Mouse (Mus musculus): ENCODE data around the gene Aes.

The Aes gene

DNA sequence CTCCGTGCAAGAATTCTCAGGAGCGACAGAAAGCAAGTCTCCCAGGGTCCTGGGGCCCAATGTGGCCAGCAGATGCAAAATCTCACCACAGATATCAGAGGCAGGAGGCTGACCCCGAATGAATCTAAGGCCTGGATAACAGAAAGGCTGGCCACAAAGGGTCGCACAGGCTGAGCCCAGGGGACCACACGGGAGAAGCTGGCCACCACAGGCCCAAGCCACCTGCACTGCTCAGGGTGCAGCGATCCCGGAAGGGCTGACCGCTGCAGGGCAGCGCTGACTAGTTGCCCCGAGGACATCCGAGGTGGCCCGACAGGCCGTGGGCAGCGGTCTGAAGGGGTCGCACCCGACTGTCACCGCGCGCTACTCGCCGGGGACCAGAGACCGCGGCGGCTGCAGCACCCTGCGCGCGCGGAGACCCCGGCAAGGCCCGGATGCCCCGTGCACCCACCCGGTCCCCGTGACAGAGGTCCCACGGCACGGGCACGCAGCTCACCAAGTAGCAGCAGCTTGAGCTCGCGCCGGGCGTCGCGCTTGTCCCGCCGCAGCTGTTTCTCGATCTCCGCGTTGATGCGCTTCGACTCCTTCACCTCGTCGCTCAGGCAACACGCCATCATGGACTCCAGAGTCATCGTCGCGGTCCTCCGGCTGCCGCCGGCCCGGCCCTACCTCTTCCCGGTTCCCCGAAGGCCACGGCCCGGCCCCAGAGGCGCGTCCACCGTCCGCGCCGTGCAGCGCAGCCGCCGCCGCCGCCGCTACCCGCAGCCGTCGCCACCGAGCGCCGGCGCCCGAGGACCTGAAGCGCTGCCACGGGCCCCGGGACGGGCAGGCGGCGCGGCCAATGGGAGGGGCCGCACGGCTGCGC lies 14.8 kb upstream of the Aes start:
- no peak for DNase-seq (ENCODE audit: low spot score in 2 of 2)

DNA sequence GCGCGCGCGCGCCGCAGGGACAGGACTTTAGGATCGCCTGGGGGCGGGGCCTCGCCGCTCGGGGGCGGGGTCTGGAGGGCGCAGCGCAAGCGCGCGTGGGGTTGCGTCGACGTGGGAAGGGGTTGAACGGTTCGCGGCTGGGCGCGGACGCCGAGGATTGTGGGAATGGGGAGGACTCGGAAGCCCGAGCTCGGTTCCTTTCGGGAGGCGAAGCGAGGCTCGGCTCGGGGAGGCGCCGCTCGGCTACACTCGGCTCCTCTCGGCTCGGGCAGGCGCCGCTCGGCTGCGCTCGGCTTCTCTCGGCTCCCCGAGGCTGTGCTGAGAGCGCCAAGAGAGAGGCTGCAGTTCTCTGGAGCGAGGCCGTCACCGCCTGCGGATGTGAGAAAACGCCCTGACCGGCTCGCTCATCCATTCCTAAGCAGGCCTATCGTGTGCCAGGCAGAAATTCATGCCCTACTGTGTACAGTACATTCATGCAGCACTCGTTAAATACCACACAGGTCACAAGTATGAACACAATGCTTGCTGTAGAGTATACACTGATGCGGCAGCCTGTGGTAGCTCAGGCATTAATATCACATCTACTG lies 14.0 kb upstream of the Aes start, which contains the start of gene Gna11:
TSS of gene Gna11 (minus strand) at position 30 of the 587 bp plus-strand sequence.
- DNase-seq (ENCODE audit: low spot score in 2 of 2) = peak; percentile 99

DNA sequence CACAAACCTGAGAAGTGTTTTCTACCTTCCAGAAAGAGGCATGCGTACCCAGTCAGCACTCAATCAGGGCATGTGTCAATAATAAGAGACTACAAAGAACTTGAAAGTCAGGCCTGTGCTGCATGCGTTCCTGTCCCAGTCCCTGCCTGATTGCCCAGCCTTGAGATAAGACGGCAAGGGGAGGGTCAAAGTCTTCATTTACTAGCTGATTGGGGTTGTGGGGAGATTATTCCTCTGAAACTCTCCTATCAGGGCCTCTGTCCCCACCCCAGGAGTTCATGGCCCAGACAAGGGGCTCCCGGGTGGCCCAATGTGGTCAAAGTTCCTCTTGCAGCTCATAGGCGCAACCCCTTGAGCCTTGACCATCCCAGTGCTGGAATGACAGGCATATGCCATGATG lies 13.0 kb upstream of the Aes start:
- no peak for DNase-seq (ENCODE audit: low spot score in 2 of 2)

DNA sequence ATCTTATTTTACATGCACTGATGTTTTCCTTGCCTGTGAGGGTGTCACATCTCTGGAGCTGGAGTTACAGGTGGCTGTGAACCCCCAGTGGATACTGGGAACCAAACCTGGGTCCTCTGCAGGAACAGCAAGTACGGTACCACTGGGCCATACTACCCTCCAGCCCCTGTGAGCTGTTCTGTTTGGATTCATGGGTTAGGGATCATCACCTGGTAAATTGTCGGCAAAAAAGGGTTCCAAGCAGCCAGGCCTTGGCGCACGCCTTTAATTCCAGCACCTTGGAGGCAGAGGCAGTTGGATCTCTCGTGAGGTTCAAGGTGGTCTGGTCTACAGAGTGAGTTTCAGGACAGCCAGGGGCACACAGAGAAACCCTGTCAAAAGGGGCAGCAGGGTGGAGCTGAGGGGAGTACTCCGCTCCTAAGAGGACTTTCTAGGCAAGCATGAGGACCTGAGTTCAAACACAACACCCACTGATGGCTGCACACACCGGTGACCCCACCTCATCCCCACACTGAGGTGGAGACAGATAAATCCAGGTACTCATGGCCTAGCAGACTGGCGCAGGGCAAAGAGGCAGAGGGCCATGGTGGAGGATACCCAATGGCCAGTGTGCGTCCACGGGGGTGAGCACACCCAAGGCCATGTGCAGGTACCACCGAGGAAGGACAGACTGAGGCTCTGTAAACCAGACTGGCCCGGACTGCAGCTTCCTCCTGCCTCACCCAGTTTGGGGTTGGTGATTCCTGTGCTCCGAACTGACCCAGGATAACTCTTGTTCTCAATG lies 12.3 kb upstream of the Aes start:
- no peak for DNase-seq (ENCODE audit: low spot score in 2 of 2)

DNA sequence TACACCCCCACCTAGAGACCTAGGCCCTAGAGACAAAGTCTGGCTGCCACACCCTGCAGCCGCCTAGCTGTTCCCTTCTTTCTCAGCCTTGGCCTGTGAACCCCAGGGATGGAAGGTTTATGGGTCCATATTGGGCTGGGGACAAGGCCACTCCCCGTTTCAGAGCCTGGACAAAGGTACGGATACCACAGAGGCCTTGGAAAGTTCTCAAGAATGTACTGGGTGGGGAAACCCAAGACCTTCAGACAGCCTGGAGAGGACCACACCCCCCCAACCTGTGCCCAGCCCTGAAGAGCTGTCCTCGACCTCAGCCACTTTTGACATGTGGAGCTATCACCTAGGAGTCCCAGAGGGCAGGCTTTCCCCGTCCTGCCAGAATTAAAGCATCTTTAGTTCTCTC lies 10.3 kb upstream of the Aes start:
- no peak for DNase-seq (ENCODE audit: low spot score in 2 of 2)

DNA sequence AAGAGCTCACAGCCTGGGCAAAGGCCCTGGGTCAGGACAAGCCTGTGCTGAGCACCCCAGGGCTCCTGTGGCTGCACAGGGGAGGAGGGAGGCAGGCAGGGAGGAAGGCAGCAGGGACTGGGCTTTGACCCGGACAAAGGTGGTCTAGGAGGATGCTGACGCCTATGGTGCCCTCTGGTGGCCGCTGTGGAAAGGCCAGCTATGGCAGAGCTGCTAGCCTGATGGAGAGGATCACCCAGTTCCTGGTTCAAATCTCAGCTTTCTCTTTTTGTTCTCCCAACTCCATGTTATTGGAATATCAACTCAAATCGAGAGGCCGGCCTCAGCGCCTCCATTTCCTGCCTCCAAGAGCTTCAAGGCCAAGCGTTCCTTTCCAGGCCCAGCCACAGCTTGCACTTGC lies 9.0 kb upstream of the Aes start:
- DNase-seq (ENCODE audit: low spot score in 2 of 2) = peak; percentile 61 to 77

DNA sequence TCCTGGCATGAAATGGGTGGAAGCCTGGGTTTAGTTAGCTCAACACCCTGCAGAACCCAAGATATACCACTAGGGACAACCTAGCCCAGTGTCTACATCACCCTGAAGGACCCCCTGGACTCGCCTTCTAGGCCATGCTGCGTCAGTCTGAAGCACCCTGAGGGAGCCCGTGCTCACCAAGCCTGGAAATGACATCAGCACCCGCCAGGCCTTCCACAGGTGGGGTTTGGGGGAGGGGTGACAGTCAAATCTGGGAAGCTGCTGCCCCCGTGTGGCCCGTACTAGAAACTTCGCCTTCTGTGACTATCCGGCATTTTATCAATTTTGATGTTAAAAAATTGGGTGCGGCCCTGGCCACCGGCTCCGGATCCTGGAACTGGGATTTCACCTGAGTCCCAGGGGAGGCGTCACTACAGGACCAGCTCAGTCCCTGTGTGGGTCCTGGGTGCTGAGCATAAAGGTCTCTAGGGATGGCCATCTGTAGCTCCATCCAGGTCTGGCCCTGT lies 7.6 kb upstream of the Aes start:
- DNase-seq (ENCODE audit: low spot score in 2 of 2) = peak; percentile 57 to 67

DNA sequence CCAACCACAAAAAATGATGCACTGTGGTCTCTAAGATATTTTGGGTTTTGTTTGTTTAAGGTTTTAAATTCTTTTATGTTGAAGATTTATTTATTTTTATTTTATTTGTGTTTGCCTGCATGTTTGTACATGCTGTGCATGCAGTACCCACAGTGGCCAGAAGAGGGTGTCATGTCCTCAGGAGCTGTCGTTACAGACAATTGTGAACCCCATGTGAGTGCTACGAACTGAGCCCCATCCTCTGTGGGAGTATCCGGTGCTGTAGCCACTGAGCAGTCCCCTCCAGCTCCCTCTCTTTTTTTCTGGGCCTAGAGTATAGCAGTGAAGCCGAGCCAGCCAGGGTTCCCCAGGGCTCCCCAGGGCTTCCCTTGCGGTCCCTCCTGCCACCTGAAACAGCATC lies 6.1 kb upstream of the Aes start:
- DNase-seq (ENCODE audit: low spot score in 2 of 2) = peak in 1 of 2 experiments; percentile 54

DNA sequence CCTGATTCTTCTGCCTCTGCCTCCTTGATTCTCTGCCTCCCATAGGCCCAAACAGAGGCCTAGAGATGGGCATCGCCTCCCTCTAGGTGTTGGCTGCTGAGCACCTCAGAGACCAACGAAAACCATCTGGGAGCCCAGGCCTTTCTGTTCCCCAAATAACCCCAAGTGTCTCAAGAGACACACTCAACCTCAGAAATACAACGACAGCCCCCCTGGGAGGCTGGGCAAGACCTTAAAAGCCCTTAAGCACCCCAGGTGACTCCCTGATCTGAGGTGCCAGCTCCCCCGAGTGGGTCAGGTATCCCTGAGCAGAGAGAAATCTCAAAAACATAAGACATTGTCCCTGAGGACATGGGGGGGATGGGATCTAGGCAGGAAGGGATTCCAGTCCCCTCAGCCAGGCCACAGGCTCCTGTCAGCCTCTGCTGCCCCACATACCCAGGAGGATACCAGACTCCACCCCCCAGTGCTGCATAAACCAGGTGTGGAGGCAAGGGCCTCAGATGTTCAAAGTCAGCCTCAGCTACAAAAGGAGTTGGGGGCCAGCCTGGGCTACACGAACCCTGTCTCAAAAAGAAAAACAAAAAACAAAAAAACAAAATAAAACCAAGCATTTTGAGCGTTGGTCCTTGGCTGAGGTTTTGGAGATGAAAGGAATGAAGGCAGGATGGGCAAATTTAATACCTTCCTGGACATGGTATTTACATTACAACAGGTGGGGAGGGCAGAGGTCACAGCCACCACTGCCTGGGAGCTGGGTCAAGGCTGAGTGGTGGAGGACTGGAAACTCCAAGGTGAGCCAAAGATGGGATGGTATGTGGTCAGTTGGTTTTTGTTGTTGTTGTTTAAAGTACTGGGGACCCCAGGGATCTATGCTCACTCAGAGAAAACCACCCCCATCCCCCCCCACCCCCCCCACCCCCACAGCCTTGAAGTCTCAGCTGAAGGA lies 5.2 kb upstream of the Aes start:
- no peak for DNase-seq (ENCODE audit: low spot score in 2 of 2)

DNA sequence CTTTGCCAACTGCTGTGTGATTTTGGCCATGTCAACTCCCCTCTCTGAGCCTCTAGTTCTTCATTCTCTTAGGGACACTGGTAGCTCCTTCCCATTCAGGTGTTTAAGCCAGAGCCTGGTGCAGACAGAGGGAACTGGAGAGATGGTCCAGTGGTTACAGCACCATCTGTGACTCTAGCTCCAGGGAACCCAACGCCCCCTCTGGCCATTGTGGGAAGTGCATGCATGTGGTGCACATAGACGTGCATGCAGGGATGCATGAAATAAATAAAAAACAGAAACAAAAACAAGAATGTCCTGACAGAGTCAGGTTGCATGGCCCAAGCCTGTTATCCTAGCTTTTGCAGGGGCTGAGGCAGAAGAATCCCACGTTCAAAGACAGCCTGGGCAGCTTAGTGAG lies 3.0 kb upstream of the Aes start:
- no peak for DNase-seq (ENCODE audit: low spot score in 2 of 2)

DNA sequence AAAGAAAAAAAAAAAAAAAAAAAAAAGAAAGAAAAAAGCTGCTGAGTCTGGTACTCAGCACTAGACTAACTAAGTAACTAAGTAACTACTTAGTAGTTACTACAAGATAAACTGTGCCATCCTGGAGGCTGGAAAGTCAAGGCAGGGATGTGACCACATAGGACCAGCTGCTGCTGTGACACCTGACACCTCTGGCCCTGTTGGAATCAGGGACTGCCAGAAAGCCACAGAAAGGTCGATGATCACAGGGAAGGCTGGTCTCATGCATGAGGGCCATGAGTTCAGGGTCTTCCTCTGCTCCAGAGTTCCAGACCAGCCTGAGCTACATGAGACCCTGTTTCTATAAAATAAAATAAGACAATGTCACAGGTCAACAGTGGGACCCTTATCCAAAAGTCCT lies 1.8 kb upstream of the Aes start:
- DNase-seq (ENCODE audit: low spot score in 2 of 2) = no peak

DNA sequence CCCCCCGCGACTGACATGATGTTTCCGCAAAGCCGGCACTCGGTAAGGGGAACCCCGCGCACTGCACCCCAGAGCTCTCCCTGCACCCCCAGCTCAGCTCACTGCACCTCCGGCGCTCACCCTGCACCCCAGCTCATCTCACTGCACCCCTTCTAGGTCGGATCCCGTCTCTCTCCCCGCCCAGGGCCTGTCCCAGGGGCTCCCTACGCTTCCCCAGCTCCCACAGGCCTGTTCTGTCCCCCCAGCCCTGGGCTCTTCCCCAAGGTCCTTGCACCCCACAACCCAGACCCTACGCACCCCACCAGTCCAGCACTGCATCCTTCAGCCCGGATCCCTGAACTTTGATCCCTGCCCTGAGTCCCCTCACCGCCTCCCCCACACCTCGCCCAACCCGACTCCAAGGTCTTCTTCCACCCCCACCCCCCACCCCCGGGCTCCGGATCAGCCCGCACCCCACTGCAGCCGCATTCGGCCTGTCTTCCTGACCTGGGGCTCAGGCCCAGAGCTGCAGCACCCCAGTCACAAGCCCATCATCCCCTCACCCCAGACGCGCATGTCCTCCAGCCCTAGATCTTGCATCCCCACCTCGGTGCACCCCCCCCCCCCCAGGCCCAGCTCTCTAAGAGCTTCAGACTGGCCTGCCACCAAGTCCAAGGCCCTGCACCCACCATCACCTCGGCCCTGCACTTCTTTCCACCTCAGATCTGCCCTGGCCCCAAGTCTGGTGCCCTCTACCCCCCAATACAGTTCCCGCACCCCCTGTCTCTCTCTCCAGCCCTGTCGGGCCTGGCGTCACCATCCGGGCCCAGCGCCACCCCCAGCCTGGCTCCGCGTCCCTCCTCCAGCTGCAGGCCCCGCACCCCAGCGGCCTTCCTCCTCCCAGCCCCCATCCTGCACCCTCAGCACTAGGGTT lies 595 bp downstream of the Aes start:
- DNase-seq (ENCODE audit: low spot score in 2 of 2) = peak in 1 of 2 experiments; percentile 54

DNA sequence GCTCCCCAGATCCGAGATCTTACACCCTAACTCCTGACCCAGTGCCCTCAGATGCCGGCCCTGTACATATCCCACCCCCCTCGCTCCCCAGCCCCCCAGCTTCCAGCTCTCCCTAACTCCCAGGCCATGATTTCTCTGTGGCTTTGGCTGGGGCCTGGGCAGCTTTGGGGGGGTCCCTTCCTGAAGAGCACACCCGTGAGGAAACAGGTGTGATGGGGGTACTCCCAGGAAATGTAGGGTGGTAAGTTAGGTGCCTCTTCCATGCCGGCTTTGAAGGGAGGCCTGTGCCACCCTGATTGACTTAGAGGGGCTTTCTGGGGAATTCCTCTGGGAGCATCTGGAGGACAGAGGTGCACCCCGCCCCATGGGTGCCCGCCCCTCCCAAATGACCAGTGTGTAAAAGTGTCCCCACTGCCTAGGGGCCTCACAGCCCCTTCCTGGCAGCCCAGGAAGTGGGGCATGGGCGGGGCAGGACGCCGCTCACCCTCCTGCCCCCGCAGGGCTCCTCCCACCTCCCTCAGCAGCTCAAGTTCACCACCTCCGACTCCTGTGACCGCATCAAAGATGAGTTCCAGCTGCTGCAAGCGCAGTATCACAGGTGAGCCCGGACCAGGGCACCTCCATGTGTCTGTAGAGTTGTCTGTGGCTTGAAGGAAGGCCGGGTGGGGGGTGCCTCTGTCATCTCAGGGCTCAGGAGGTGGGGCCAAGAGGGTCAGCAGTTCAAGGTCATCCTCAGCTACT lies 1.6 kb downstream of the Aes start:
- peak in 1 of 2 experiments; percentile 50 for DNase-seq (ENCODE audit: low spot score in 2 of 2)

DNA sequence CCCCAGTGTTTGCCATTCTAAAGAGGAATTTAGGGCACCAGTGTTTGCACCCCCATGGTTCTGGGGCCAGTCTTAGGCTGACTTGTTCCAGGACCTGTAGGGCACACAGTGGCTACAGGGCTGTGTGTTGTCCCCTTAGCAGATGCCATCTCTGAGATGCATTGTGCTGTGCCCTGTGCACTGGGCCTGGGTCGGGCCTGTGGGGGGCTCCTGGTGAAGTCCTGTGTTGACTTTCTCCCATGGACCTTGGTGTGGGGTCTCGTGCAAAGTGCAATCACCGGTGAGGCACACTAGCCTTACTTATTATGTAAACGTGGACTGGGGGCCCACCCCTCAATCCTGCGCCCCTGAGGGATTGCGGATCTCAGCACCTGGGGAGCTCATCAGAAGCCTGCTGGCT lies 3.1 kb downstream of the Aes start:
- DNase-seq (ENCODE audit: low spot score in 2 of 2) = no peak

DNA sequence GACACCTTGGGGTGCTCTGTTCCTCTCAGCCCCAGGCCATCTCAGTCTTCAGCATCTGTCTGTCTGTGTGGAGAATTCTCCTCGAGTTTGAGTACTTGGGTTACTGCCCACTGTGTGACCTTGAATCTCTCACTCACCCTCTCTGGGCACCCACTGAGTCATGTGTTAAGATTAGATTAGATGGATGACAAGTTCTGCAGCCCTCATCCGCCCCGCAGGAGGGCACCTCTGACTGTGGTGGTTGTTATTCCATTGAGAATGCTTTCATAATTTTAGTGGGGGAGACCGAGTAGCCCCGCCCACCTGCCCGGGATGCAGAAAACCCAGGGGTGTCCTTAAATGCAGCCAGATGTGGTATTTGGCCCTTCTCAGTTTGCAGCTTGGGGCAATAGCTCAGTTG lies 4.2 kb downstream of the Aes start:
- DNase-seq (ENCODE audit: low spot score in 2 of 2) = no peak

DNA sequence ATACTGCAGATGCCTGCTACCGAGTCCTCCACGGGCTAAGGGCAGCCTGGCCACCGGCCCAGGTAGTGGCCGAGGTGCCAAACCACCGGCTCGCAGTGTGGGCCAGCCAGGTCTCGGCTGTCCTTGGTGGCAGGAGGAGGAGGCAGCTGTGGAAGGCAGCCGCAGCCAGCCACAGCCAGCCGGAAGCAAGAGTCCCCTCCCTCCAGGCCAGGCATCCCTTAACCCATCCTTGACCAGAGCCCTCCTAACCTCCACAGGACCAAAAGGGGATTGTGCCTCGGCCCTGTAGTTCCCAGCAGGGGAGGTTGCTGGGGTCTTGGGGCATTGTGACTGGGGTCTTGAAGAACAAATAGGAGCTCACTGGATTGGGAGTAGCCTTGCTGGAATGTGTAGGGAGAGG lies 4.9 kb downstream of the Aes start:
- DNase-seq (ENCODE audit: low spot score in 2 of 2) = no peak

DNA sequence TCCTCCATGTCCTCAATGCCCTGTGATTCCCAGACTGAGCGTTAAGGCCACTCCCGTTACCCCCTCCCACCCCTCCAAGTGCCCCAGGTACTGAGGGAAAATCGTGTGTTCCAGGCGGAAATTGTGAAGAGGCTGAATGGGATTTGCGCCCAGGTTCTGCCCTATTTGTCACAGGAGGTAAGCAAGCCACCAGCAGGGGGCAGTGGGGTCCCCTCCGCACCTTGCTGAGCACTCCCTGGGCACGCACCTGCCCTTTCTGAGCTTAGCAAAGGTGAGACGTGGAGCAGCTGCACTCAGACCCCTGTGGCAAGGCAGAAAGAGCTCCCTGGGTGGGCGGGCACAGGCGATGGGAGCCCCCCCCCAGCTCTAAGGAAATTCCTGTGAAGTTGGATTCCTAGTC lies 5.4 kb downstream of the Aes start:
- peak in 1 of 2 experiments; percentile 54 for DNase-seq (ENCODE audit: low spot score in 2 of 2)

DNA sequence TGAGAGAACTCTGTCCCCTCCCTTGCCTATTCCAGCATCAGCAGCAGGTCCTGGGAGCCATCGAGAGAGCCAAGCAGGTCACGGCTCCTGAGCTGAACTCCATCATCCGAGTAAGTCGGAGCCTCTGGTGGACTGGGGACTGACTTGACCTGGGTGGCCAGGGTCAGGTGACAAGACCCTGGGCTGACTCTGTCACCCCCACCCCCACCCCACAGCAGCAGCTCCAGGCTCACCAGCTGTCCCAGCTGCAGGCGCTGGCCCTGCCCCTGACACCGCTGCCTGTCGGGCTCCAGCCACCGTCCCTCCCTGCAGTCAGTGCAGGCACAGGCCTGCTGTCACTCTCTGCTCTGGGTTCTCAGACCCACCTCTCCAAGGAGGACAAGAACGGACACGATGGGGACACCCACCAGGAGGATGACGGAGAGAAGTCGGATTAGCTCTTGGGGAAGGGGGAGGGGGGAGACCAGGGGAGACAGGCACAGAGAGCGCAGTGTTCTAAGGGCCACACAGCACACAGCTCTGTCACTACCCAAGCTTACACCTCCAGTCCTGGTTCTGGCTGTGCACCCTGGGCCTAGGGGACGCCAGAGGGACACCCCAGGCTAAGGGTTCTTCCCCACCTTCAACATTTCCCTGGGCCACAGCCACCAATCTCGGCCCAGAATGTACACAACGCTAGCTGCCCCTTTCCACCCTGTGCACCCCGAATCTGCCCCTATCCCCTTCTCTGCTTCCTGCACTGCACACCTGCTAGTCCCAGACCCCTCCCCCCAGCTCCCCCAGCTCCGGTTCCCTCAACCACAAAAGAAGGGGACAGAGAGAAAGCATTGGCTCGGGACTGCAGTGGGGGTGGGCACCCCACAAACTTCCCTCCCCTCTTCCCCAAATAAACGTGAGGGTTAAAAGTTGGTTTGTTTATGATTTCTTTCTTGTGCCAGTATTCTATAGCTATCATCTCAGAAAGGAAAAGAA lies 6.3 kb downstream of the Aes start:
- DNase-seq (ENCODE audit: low spot score in 2 of 2) = no peak
